Mouse (Mus musculus): Measurements from ENCODE around the gene Impg2. TPM values are rescaled to one million over a fixed set of nuclear protein-coding genes. Genes with fewer than 3 reads are reported as not detected.
A peak's percentile ranks its signal among the peaks of the same experiment; 100 is the strongest.

Gene Impg2
- total and polyA plus RNA-seq, 3 experiments: 0.01 to 0.04 TPM; not detected in 1

DNA sequence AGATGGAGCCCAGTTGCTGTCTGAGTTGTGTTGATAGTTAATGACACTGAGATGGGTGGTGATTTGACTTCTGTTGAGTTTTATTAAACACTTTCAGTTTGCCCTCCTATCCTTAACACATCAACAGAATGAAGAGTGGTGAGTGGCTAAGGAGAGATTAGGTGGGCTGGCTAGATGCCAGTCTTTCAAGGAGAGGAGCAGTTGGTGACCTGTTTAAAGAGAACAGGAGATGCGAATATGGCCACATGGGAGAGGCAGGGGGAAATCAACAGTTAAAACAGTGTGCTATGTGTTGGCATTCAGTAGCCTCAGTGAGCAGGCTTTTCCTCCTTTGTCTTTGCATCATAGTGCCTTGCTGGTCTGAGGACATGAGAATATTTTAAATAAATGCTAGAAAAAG is 69.8 kb downstream of the Impg2 start:
- H3K79me2 ChIP-seq (ENCODE audit: control insufficient read depth, insufficient read depth, low read length, poor library complexity): no peaks in the 10 kb centered on the region
- H3K27me3 ChIP-seq (ENCODE audit: control insufficient read depth in 1 of 2, insufficient read depth in 2 of 2, low read length in 2 of 2): no peaks in the 10 kb centered on the region; a peak in 1 of 4 replicates
- H3K4me3 ChIP-seq (ENCODE audit: control insufficient read depth in 1 of 2, insufficient read depth in 1 of 2, low read depth in 2 of 2, low read length in 2 of 2): no peak overlapping the region
- DNase-seq (ENCODE audit: low read depth, low spot score): peak; percentile 16
- H3K9me3 ChIP-seq (replicated peaks; ENCODE audit: insufficient read depth, low read length): no peaks in the 10 kb centered on the region
- no peak overlapping the region for H3K9ac ChIP-seq (ENCODE audit: control insufficient read depth, low read depth, low read length, poor library complexity, severe bottlenecking)
- no peaks in the 10 kb centered on the region for H3K36me3 ChIP-seq (ENCODE audit: control insufficient read depth in 1 of 2, insufficient read depth in 2 of 2, low read length in 2 of 2)
- no peak overlapping the region for H3K27ac ChIP-seq (ENCODE audit: control insufficient read depth, low read depth, low read length)
- TF ChIP-seq SMC3 (IDR thresholded peaks at IDR 0.05; ENCODE audit: low read depth, low read length) (no peak), MAZ (IDR thresholded peaks at IDR 0.05; ENCODE audit: low read depth, low read length) (no peak), USF2 (IDR thresholded peaks at IDR 0.05; ENCODE audit: borderline replicate concordance in 1 of 2, insufficient read depth in 1 of 2, low read depth in 1 of 2, low read length in 2 of 2) (no peak), NRF1 (IDR thresholded peaks at IDR 0.05; ENCODE audit: insufficient read depth, low read depth, low read length, poor library complexity, severe bottlenecking) (no peak), ELF1 (IDR thresholded peaks at IDR 0.05; ENCODE audit: low read depth, low read length) (no peak), EP300 (IDR thresholded peaks at IDR 0.05; ENCODE audit: low read depth in 1 of 2, low read length in 2 of 2) (no peak), POLR2AphosphoS5 (IDR thresholded peaks at IDR 0.05; ENCODE audit: borderline replicate concordance, low read depth, low read length) (no peak), CHD1 (IDR thresholded peaks at IDR 0.05; ENCODE audit: low read depth, low read length) (no peak), TCF12 (IDR thresholded peaks at IDR 0.05; ENCODE audit: low read depth, low read length) (no peak), MAX (IDR thresholded peaks at IDR 0.05; ENCODE audit: low read length) (no peak), MAFK (IDR thresholded peaks at IDR 0.05; ENCODE audit: borderline replicate concordance, low read depth, low read length) (no peak), ZNF384 (IDR thresholded peaks at IDR 0.05; ENCODE audit: low read depth, low read length) (no peak), RCOR1 (IDR thresholded peaks at IDR 0.05; ENCODE audit: low read depth, low read length) (no peak)
- H3K4me1 ChIP-seq (ENCODE audit: control insufficient read depth in 1 of 2, insufficient read depth in 2 of 2, low read length in 2 of 2): no peaks in the 10 kb centered on the region

DNA sequence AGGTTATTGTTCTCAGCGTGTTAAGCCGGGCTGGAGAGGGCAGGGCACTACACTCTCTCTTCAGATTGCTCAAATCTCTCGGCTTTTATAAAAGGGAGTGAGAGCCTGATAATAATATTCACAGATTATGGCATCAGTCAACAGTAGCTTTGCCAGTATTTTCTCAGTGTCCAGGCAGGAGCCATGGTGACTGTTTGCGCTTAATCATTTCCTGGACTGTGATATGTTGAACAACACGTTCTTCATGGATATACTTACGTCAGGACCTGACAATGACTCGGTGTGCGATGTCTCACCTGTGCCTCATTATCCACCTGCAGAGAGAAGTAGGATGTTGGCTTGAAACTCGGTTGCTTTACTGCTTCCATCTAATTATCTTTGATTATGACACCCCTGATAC is 74.9 kb downstream of the Impg2 start:
- no peak for TF ChIP-seq GATA1 (IDR thresholded peaks at IDR 0.05; ENCODE audit: low read depth, low read length)
- no peak for TF ChIP-seq ELF1 (IDR thresholded peaks at IDR 0.05; ENCODE audit: low read depth, low read length)
- TF ChIP-seq E2F4 (IDR thresholded peaks at IDR 0.05; ENCODE audit: borderline replicate concordance, low read depth, low read length): no peak
- no peak for TF ChIP-seq ZMIZ1 (IDR thresholded peaks at IDR 0.05; ENCODE audit: low read depth, low read length)
- TF ChIP-seq ZKSCAN1 (IDR thresholded peaks at IDR 0.05; ENCODE audit: low read depth, low read length): no peak
- TF ChIP-seq SMC3 (IDR thresholded peaks at IDR 0.05; ENCODE audit: low read depth, low read length): no peak
- no peak for TF ChIP-seq CHD2 (IDR thresholded peaks at IDR 0.05; ENCODE audit: low read length)
- no peak for TF ChIP-seq UBTF (IDR thresholded peaks at IDR 0.05; ENCODE audit: borderline replicate concordance, insufficient read depth, low read depth, low read length)
- no peak for TF ChIP-seq USF2 (IDR thresholded peaks at IDR 0.05; ENCODE audit: borderline replicate concordance in 1 of 2, insufficient read depth in 1 of 2, low read depth in 1 of 2, low read length in 2 of 2)
- TF ChIP-seq RCOR1 (IDR thresholded peaks at IDR 0.05; ENCODE audit: low read depth, low read length): no peak
- no peak for TF ChIP-seq BHLHE40 (IDR thresholded peaks at IDR 0.05; ENCODE audit: borderline replicate concordance, low read depth, low read length)
- TF ChIP-seq NELFE (IDR thresholded peaks at IDR 0.05; ENCODE audit: low read depth, low read length): no peak
- H3K36me3 ChIP-seq (ENCODE audit: control insufficient read depth in 1 of 2, insufficient read depth in 2 of 2, low read length in 2 of 2): no peaks in the 10 kb centered on the region
- H3K9ac ChIP-seq (ENCODE audit: control insufficient read depth, low read depth, low read length, poor library complexity, severe bottlenecking): no peak overlapping the region
- no peaks in the 10 kb centered on the region for H3K4me1 ChIP-seq (ENCODE audit: control insufficient read depth in 1 of 2, insufficient read depth in 2 of 2, low read length in 2 of 2)
- H3K27ac ChIP-seq (ENCODE audit: control insufficient read depth, low read depth, low read length): no peak overlapping the region
- H3K9me3 ChIP-seq (replicated peaks; ENCODE audit: insufficient read depth, low read length): no peaks in the 10 kb centered on the region
- H3K27me3 ChIP-seq (ENCODE audit: control insufficient read depth in 1 of 2, insufficient read depth in 2 of 2, low read length in 2 of 2): peaks cover 0 to 1% of the 10 kb centered on the region in 2 experiments; a peak in 1 of 4 replicates
- H3K4me3 ChIP-seq (ENCODE audit: control insufficient read depth in 1 of 2, insufficient read depth in 1 of 2, low read depth in 2 of 2, low read length in 2 of 2): no peak overlapping the region
- H3K79me2 ChIP-seq (ENCODE audit: control insufficient read depth, insufficient read depth, low read length, poor library complexity): no peaks in the 10 kb centered on the region
- DNase-seq (ENCODE audit: low read depth, low spot score): no peak
